8 mouse cellular contexts compared by ENCODE assay signal in genomic region chr11:120547469-120547868, GRCm38 (mm10). TPM values are rescaled to one million over a fixed set of nuclear protein-coding genes. Genes with fewer than 3 reads are reported as not detected.
DNase-seq lines count a peak whose midpoint lies in the region; ATAC-seq lines count a peak whose summit lies in the region.

No protein-coding gene starts in this region.

- peaks cover 28% of the 10 kb centered on the region for H3K4me1 ChIP-seq in forebrain, embryonic 13.5 days
- H3K4me1 ChIP-seq in forebrain, embryonic 15.5 days = peaks cover 26% of the 10 kb centered on the region
- H3K4me1 ChIP-seq in liver, embryonic 13.5 days (replicated peaks) = peaks cover 54% of the 10 kb centered on the region

- H3K27ac ChIP-seq in forebrain, embryonic 13.5 days = no peak overlapping the region
- H3K27ac ChIP-seq in forebrain, embryonic 15.5 days (replicated peaks) = no peak overlapping the region
- H3K27ac ChIP-seq in liver, embryonic 13.5 days = peak overlapping the region; percentile 97

- DNase-seq in liver, embryonic 13.5 days = no peak
- no peak for DNase-seq in liver
- peak; percentile 53 for DNase-seq in brain, adult 2 months (ENCODE audit: low read depth, low spot score)
- DNase-seq in naive thymus-derived CD4-positive, alpha-beta T cell, adult 2 months (ENCODE audit: low read depth) = peak; percentile 48
- no peak for DNase-seq in spleen, postnatal 14 days (ENCODE audit: low spot score in 2 of 2)

- H3K9ac ChIP-seq in forebrain, embryonic 13.5 days = no peak overlapping the region
- H3K9ac ChIP-seq in forebrain, embryonic 15.5 days (replicated peaks) = no peak overlapping the region
- H3K9ac ChIP-seq in liver, embryonic 13.5 days = 0 out of 2 replicates have a peak overlapping the region, but pooled peaks have one; percentile 97

- ATAC-seq in forebrain, embryonic 13.5 days = no peak
- ATAC-seq in forebrain, embryonic 15.5 days (replicated peaks) = no peak
- ATAC-seq in liver, embryonic 13.5 days (ENCODE audit: low read depth) = no peak
- ATAC-seq in erythroid progenitor cell, adult 5-6 weeks (replicated peaks; ENCODE audit: low FRiP score, poor library complexity, severe bottlenecking) = no peak

- no peaks in the 10 kb centered on the region for H3K9me3 ChIP-seq in forebrain, embryonic 13.5 days (replicated peaks)
- no peaks in the 10 kb centered on the region for H3K9me3 ChIP-seq in forebrain, embryonic 15.5 days
- no peaks in the 10 kb centered on the region for H3K9me3 ChIP-seq in liver, embryonic 13.5 days (replicated peaks)

- 65% methylated on average over 2 of the region's 2 CpGs for WGBS in forebrain, embryonic 13.5 days
- 62% methylated on average over 2 of the region's 2 CpGs for WGBS in forebrain, embryonic 15.5 days
- WGBS in liver, embryonic 13.5 days (ENCODE audit: insufficient replicate concordance) = 39% methylated on average over 2 of the region's 2 CpGs

- H3K36me3 ChIP-seq in forebrain, embryonic 13.5 days (ENCODE audit: poor library complexity, severe bottlenecking) = peaks cover 38% of the 10 kb centered on the region
- H3K36me3 ChIP-seq in forebrain, embryonic 15.5 days = peaks cover 25% of the 10 kb centered on the region
- peaks cover 25% of the 10 kb centered on the region for H3K36me3 ChIP-seq in liver, embryonic 13.5 days

- no peaks in the 10 kb centered on the region for H3K27me3 ChIP-seq in forebrain, embryonic 13.5 days
- H3K27me3 ChIP-seq in forebrain, embryonic 15.5 days = no peaks in the 10 kb centered on the region
- H3K27me3 ChIP-seq in liver, embryonic 13.5 days = no peaks in the 10 kb centered on the region

- no peak overlapping the region for H3K4me3 ChIP-seq in forebrain, embryonic 13.5 days
- no peak overlapping the region for H3K4me3 ChIP-seq in forebrain, embryonic 15.5 days
- no peak overlapping the region for H3K4me3 ChIP-seq in liver, embryonic 13.5 days (replicated peaks)

- peak overlapping the region; percentile 10; the same call in 1 of the 2 replicates for H3K4me2 ChIP-seq in forebrain, embryonic 13.5 days
- no peak overlapping the region for H3K4me2 ChIP-seq in forebrain, embryonic 15.5 days (replicated peaks)
- 0 out of 2 replicates have a peak overlapping the region, but pooled peaks have one; percentile 97 for H3K4me2 ChIP-seq in liver, embryonic 13.5 days

RNA-seq across cellular contexts. Expression of gene Mcrip1, which starts 2.1 kb away (rescaled TPM):
- 228 and 240 TPM in 2 replicates for polyA plus RNA-seq in forebrain, embryonic 13.5 days (2015; fragmentation: Nextera tagmentation; extraction: Ambion mirVana)
- polyA plus RNA-seq in forebrain, embryonic 15.5 days (2015; fragmentation: Nextera tagmentation; extraction: Ambion mirVana) = 242 and 245 TPM in 2 replicates
- polyA plus RNA-seq in liver, embryonic 13.5 days (2015; fragmentation: Nextera tagmentation; extraction: Ambion mirVana) = 45.7 and 46.9 TPM in 2 replicates
- total RNA-seq in erythroid progenitor cell, adult 5-6 weeks (2015; ENCODE audit: low replicate concordance) = 19.8 and 23.5 TPM in 2 replicates
- 1.7 and 5.6 TPM in 2 replicates for total RNA-seq in erythroid progenitor cell, adult 5-6 weeks (2017; ENCODE audit: low replicate concordance)

RNA-seq across cellular contexts. Expression of gene Ppp1r27, which starts 3.5 kb away (rescaled TPM):
- not detected in 2 replicates for polyA plus RNA-seq in forebrain, embryonic 13.5 days (2015; fragmentation: Nextera tagmentation; extraction: Ambion mirVana)
- polyA plus RNA-seq in forebrain, embryonic 15.5 days (2015; fragmentation: Nextera tagmentation; extraction: Ambion mirVana) = 0.23 TPM in 1 of 2 replicates, not detected in the other
- polyA plus RNA-seq in liver, embryonic 13.5 days (2015; fragmentation: Nextera tagmentation; extraction: Ambion mirVana) = 0.22 TPM in 1 of 2 replicates, not detected in the other
- total RNA-seq in erythroid progenitor cell, adult 5-6 weeks (2015; ENCODE audit: low replicate concordance) = not detected in 2 replicates
- not detected in 2 replicates for total RNA-seq in erythroid progenitor cell, adult 5-6 weeks (2017; ENCODE audit: low replicate concordance)

RNA-seq across cellular contexts. Expression of gene Gcgr, which starts 17.0 kb away (rescaled TPM):
- 0.08 and 0.21 TPM in 2 replicates for polyA plus RNA-seq in forebrain, embryonic 13.5 days (2015; fragmentation: Nextera tagmentation; extraction: Ambion mirVana)
- polyA plus RNA-seq in forebrain, embryonic 15.5 days (2015; fragmentation: Nextera tagmentation; extraction: Ambion mirVana) = 0.09 TPM in 2 replicates
- 10.0 and 10.7 TPM in 2 replicates for polyA plus RNA-seq in liver, embryonic 13.5 days (2015; fragmentation: Nextera tagmentation; extraction: Ambion mirVana)
- not detected in 2 replicates for total RNA-seq in erythroid progenitor cell, adult 5-6 weeks (2015; ENCODE audit: low replicate concordance)
- not detected in 2 replicates for total RNA-seq in erythroid progenitor cell, adult 5-6 weeks (2017; ENCODE audit: low replicate concordance)

RNA-seq across cellular contexts. Expression of gene P4hb, which starts 25.6 kb away (rescaled TPM):
- 253 and 286 TPM in 2 replicates for polyA plus RNA-seq in forebrain, embryonic 13.5 days (2015; fragmentation: Nextera tagmentation; extraction: Ambion mirVana)
- 234 and 239 TPM in 2 replicates for polyA plus RNA-seq in forebrain, embryonic 15.5 days (2015; fragmentation: Nextera tagmentation; extraction: Ambion mirVana)
- 403 and 453 TPM in 2 replicates for polyA plus RNA-seq in liver, embryonic 13.5 days (2015; fragmentation: Nextera tagmentation; extraction: Ambion mirVana)
- total RNA-seq in erythroid progenitor cell, adult 5-6 weeks (2015; ENCODE audit: low replicate concordance) = 101 and 104 TPM in 2 replicates
- total RNA-seq in erythroid progenitor cell, adult 5-6 weeks (2017; ENCODE audit: low replicate concordance) = 112 and 141 TPM in 2 replicates

RNA-seq across cellular contexts. Expression of gene Arhgdia, which starts 34.0 kb away (rescaled TPM):
- 462 and 508 TPM in 2 replicates for polyA plus RNA-seq in forebrain, embryonic 13.5 days (2015; fragmentation: Nextera tagmentation; extraction: Ambion mirVana)
- 464 TPM in 2 replicates for polyA plus RNA-seq in forebrain, embryonic 15.5 days (2015; fragmentation: Nextera tagmentation; extraction: Ambion mirVana)
- polyA plus RNA-seq in liver, embryonic 13.5 days (2015; fragmentation: Nextera tagmentation; extraction: Ambion mirVana) = 258 and 276 TPM in 2 replicates
- 134 and 150 TPM in 2 replicates for total RNA-seq in erythroid progenitor cell, adult 5-6 weeks (2015; ENCODE audit: low replicate concordance)
- total RNA-seq in erythroid progenitor cell, adult 5-6 weeks (2017; ENCODE audit: low replicate concordance) = 45.3 and 49.3 TPM in 2 replicates

Comparison
In these comparisons a context has a peak if more than half of its experiments do, and no peak if none do; other contexts are left out.
1. DNase-seq: peak in brain, adult 2 months (single experiment) and naive thymus-derived CD4-positive, alpha-beta T cell, adult 2 months (single experiment); none in liver, embryonic 13.5 days (single experiment), liver (single experiment) and spleen, postnatal 14 days (0 of 2).